11 mouse cellular contexts compared by ENCODE assay signal in genomic region chr14:72752893-72753292, GRCm38 (mm10).
"Had no signal": no experiment of that assay in that cellular context is flagged by ENCODE, and none has a peak within 500 bp of the region (broad histone marks: within the 10 kb centered on the region; RNA-seq: fewer than 3 reads in every experiment).

No protein-coding gene starts in this region.

- ATAC-seq: liver, postnatal 0 days had no signal

- DNase-seq: kidney, adult 9 months; kidney, postnatal 4 days; liver; liver, embryonic 13.5 days; liver, postnatal 0 days; lung, postnatal 14 days; midbrain, embryonic 14.5 days; right cerebral cortex, postnatal 4 days; spleen, adult 18-20 months; thymus, adult 2 months; thymus, postnatal 25 days had no signal
